Mouse (Mus musculus): Measurements from ENCODE around the gene Grm4.

DNA sequence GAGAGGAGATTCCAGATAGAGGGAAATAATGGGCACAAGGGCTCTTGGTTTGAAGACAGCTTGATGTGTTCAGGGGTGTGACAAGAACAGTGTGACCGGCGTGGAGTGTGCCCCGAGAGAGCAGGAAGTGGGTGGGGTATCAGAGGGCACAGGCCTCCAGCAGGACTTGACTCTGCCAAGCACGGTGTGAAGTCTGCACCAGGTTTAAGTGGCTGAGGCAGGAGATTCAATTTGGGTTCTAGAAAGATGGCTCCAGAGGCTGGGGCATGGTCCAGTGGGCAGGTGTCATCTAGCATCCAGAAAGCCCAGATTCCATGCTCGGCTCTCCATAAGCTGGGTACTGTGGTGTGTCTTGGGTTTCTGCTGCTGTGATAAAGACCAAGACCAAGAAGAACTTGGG, 23.4 kb downstream of the Grm4 start:
- TF ChIP-seq UBTF (IDR thresholded peaks at IDR 0.05; ENCODE audit: borderline replicate concordance, insufficient read depth, low read depth, low read length), result no peak
- TF ChIP-seq CTCF (IDR thresholded peaks at IDR 0.05 in 2 of 3, conservative IDR thresholded peaks at IDR 0.05 in 1 of 3; ENCODE audit: control insufficient read depth in 1 of 3, insufficient read depth in 1 of 3, low read depth in 2 of 3, low read length in 3 of 3, poor library complexity in 1 of 3, severe bottlenecking in 1 of 3), result no peak
- no peak for TF ChIP-seq CHD2 (IDR thresholded peaks at IDR 0.05; ENCODE audit: low read length)
- TF ChIP-seq KAT2A (conservative IDR thresholded peaks at IDR 0.05; ENCODE audit: low read depth, low read length), result no peak
- no peak for TF ChIP-seq POLR2A (IDR thresholded peaks at IDR 0.05; ENCODE audit: control insufficient read depth in 1 of 2, insufficient read depth in 1 of 2, low read depth in 1 of 2, low read length in 2 of 2, poor library complexity in 1 of 2)
- no peak for TF ChIP-seq MAX (IDR thresholded peaks at IDR 0.05; ENCODE audit: low read length)
- TF ChIP-seq SMC3 (IDR thresholded peaks at IDR 0.05; ENCODE audit: low read depth, low read length), result no peak
- no peak for TF ChIP-seq ETS1 (IDR thresholded peaks at IDR 0.05; ENCODE audit: low read depth, low read length)
- no peak for TF ChIP-seq POLR2AphosphoS2 (IDR thresholded peaks at IDR 0.05; ENCODE audit: low read length)
- TF ChIP-seq HCFC1 (IDR thresholded peaks at IDR 0.05; ENCODE audit: low read depth, low read length), result no peak
